Mouse (Mus musculus) thymus, postnatal 36 days (tissue): ENCODE measurements around the gene Fastk.

Experiments
- DNase-seq, 2 experiments: peaks; one replicate each; pipeline ENCODE4 v3.0.0; 2022; ENCODE audit warnings: mixed read lengths in 2 of 2

Fastk gene

GRCm38 (mm10) chr5:24444746-24445427 is at the start of gene Fastk:
Gene Fastk (minus strand): TSS chr5:24445287.
- peak; percentile 91 to 95 for DNase-seq

DNA sequence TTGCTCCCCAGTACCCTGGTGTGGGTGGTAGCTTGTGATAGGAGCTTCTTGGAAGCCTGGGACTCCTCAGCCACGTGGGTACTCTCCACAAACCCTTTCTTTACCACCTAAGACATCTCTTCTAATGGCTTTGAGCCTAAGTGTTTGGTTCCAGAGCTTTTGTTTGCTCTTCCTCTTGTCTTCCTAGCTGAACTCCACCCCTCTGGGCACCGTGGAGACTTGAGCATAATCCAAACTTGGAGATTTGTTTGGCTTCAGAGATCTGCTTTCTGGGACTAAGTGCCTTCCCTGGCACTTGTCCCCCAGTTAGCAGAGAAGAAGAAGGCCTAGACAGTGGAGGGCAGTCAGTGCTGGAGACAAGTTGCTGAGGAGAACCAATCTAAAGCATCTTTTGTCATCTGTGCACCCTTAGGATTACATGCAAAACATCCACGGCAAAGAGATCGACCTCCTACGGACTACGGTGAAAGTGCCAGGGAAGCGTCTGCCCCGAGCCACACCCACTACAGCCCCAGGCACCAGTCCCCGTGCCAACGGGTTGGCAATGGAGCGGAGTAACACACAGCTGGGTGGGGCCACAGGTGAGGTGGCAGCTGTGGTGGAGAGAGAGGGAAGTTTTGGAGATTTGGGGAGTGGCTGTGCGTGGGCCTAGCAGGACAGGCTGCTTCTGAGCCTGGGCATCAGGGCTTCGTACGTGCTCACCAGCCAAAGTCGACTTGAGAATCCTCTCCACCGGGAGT is 47.6 kb upstream of the Fastk start:
- DNase-seq = no peak

DNA sequence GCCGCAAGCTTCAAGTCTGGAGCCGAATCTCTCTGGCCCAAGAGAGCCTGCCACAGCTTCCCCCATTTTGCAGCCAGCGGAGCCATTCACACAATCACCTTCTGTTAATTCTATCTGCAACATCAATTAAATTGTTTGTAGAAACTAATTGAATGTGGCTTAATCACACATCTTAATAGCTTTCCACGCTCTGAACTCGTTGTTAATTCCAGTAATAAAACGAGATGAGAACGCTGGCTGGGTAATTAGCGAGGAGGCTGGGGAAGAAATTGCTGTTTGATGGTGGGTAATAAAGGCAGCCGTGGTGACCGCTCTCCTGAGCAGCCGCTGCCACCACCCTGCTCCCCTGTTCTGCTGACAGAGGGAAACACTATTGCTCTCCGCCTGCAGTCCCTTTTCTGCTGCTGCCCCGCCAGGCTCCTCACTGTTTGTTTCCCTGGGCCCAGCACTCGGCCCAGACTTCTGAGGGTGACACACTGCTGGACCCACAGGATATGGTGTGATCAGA is 45.4 kb upstream of the Fastk start:
- no peak for DNase-seq

- DNase-seq = no peak
Observed at GRCm38 (mm10) chr5:24486738-24487137, 41.7 kb upstream of the Fastk start.

DNA sequence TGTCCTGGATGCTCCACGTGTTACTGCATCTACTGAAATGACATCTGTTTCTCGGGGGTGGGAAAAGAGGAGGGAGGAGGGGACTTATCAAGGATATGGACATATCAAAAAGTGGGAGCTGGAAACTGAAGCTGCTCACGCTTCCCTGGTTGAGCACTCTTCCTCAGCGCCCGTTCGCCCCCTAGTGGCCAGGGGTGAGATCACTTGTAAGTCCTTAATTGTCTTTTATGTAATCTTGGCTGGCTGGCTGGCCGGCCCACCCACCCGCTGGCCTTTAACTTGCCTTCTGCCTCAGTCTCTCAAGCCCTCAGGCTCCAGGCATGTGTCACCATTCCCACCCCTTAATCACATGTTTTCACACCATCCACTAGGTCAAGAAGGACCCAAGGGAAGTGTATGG is 41.0 kb upstream of the Fastk start:
- peak; percentile 64 to 76 for DNase-seq

DNA sequence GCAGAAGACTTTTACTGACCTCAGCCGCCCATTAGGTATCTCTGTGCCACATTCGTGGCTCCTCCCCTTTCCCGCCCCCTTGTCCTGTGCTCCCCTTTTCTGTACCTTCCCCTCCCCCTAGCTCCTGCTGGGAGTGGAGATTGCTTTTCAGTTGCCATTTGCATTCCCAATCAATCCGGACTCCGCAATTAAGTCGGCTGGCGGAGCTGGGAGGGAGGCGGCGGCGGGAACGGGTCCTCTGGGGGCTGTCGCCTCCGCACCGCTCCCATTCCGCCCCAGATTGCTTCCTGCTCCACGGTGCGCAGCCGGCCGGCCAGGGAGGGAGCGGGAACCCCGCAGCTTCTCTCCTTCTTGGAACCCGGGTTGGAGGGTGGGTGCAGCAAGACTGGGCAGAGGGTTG is 39.9 kb upstream of the Fastk start:
- no peak for DNase-seq

DNA sequence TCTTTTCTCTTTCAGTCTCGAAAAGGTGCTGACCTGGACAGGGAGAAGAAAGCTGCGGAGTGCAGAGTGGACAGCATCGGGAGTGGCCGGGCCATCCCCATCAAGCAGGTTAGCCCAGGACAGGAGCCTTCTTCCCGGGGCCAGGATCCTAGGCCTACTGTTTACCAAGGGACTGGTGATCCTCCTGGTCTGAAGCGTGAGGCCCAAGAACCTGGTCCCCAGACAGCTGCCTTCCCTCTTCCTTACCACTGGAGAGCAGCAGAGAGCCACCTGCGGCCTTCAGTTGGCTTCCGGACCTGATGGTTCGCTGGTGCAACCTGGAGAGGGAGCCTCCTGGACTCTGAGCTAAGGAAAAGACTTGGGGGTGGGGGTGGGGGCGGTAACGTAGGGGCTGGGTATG is 38.2 kb upstream of the Fastk start:
- peak; percentile 42 to 52 for DNase-seq

DNA sequence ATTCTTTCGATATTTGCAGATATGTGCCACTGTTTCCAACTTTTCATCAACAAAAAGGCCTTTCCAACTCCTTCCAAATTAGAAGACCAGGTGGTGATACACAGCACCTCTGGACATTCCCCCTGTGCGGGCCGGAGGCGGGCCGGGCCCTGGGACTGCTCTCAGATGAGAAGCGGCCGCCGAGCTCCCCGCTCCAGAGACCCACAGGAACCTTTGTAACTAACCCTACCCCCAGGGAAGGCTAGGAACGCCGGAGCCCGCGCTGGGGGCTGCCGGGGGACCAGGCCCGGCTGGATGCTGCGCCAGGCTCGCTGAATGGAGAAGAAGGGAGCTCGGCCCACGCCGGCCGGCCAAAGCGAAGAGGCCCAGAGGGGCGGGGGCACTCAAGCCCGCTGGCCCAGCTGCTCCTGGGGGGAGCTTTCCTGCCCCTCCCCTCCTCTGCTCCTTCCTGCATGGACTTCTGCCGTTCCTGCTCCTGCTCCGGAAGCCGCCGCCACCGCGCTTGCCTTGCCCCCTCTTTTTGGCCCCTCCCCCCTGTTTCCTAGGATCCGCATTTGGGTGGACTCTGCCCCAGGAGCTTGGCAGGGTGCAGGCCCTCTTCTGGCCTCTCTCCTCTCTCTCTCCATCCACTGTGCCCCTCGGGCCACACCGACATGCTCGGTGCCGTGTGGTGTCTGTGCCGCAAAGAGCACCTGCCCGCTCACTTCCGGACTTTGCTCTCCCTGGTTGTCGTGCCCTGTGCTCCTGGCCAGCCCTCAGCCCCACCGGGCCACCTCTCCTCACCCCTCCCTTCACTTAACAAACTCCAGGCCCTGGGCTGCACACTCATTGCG is 37.4 kb upstream of the Fastk start:
- no peak for DNase-seq

- peak; percentile 41 to 43 for DNase-seq
Observed at GRCm38 (mm10) chr5:24481647-24482046, 36.6 kb upstream of the Fastk start.

- DNase-seq = no peak
Observed at GRCm38 (mm10) chr5:24477909-24478308, 32.8 kb upstream of the Fastk start.

DNA sequence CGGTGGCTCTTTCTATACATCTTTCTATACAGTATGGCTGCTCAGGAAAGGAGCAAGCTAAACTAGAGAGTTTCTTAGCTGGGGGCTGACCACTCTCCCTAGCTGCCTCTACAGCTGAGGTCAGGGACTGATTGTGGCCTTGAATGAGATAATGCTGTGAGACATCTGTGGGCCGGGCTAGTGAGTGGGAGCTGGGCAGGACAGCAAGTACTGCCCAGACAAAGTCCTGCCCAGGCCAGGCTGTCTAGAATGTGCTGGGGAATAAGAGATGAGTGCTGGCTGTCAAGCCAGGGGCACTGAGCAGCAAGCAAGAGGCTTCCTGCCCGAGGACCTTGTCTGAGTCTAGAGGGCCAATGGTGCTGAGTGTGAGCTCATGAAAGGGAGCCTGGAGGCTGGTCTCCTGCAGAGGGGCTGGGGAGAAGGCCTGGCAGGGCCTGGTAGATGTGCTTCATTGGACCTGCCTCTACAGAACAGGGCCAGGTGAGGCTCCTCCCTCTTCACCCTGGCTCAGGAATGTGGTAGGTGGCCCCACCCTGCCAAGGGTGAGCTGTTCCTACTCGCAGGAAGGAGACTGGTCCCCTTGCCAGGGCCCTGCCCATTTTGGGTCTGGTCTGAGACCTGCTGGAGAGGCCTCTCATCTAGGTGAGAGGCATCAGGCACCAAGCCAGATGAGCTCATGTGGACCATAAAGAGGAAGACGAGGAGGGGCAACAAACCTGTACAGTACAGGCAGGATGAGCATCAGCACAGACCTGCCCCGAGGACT is 30.6 kb upstream of the Fastk start:
- DNase-seq = no peak

- peak; percentile 52 to 61 for DNase-seq
Observed at GRCm38 (mm10) chr5:24474723-24475261, 29.7 kb upstream of the Fastk start.

DNA sequence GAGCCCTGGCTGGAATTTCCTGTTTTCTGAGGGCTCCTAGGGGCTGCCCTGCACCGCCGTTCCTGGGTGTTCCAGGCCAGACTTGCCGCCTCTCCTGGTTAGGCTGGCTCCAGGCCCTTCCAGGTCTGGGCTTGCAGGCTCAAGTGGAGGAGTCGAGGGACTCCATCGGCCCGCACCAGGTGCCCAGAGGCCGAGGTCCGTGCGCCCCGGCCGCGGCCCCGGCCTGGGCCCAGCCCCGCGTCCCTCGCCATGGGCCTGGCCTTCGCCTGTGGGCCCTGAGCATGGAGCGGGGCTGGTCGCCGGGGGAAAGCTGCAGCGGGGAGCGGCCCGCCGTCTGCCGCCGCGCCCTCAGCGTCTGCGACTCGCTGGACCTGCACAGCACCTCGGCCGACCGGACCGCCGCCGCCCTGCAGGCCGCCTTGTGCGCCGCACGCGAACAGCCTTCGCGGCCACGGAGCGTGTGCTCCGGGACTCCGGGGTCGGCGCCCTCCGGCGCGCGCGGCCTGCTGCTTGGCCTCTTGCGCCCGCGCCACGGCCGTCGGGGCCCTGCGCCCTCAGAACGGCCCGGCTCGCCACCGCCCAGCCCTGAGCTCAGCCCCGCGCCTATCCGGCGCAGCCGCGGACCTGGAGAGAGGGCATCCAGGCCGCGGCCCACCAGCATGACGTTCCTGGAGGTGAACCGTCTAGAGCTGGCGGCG is 29.1 kb upstream of the Fastk start:
- DNase-seq = no peak

DNA sequence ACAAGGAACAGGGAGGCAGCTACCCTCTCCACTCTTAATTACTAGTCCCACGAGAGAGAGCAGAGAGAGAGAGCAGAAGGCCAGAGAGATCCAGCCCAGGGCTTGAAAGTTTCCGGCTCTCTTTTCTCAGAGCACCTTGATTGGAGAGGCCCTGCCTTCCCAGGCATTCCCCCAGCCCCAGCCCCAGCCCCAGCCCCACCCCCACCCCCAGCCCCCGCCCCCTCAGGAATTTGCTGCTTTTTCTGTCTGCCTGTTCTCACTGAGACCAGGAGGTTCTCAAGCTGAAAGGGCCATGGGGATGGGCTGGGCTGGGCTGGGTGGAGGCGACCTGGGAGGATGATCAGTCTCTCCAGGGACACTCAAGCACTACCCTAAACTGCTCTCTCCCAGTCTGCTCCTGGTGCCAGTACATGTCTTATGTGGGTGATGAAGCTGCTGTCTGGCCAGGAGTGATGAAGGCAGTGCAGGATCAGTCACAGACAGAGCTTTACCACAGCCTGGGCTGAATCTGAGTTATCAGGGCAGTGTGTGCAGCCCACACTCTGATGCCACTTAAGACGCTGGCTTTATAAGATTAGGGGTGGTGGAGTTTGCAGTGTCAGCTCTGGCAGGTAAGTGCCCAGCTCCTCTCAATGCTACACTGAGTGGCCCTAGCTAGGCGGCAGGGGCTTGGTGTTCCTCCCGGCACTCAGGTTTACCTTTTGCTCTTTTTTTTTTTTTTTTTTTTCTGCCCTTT is 28.0 kb upstream of the Fastk start:
- no peak for DNase-seq

- peak; percentile 71 to 72 for DNase-seq
Observed at GRCm38 (mm10) chr5:24470600-24470999, 25.5 kb upstream of the Fastk start.

DNA sequence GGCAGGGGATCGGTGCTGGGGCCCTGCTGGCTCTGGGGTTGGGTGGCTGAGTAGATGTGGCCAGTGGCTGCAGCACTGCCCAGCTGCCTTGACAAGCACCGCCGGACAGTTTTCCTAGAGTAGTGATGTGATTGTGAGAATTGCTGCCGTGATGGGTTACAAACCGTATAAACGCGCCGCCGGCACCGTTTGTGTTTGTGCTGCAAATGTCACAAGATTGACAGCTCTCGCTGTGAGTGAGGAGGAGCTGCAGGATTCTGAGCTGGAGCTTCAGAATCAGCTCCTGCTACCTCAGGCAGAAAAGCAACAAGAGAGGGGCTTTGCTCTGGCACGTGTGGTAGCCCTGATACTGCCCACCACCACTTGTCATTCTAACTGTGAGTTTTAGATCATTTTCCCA is 21.7 kb upstream of the Fastk start:
- no peak for DNase-seq

DNA sequence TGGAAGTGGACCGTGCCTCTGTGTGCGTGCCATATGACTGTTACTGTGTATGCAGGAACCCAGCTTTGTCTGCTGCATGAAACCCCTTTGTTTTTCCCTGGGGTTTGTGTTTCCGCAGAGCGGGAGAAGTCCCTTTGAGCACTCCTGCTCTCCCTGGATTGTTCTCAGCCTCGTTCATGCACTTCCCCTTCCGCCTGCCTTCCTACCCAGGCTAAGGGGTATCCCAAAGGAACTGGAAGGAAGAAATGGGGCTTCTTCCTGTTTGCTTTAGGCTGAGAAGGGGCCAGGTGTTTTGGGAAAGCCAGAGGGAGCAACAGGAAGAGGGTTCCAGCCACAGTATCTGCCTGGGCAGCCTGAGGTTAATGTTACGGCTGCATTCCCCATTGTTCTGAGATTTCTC is 10.5 kb upstream of the Fastk start:
- no peak for DNase-seq

DNA sequence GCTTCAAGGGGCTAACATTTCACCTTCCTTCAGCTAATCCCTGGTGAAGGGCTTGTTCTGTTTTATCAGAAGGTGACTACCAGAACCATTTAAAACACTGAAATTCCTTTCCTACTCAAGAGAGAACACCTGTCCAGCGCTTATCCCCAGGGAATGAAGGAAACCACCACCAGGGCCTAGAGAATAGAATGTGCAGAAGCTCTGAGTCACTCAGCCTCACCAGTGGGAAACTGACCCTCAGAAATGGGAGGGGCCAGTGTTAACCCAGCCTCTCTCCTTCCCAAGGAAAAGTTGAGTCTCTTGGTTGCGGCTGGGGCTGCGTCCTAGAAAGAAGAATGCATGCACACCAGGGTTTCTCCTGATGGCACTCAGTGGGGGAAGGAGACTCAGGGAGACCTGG is 10.0 kb upstream of the Fastk start:
- DNase-seq = no peak

DNA sequence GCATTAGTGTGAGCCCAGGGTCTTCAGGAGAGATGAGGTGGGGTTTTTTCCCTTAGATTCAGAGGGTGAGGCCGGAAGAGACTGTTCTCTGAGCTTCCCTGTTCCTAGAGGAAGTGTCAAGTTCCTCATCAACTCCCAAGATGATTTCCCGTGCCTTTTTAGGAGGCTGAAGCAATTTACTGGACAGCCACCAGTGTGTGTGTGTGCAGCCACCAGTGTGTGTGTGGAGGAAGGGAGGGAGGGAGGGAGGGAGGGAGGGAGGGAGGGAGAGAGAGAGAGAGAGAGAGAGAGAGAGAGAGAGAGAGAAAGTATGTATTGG is 8.9 kb upstream of the Fastk start:
- DNase-seq = no peak

- DNase-seq = no peak
Observed at GRCm38 (mm10) chr5:24453283-24453984, 8.3 kb upstream of the Fastk start.
